Mouse (Mus musculus): Measurements from ENCODE around the gene Ninj2. TPM values are rescaled to one million over a fixed set of nuclear protein-coding genes. Genes with fewer than 3 reads are reported as not detected.

Ninj2 gene
- polyA plus RNA-seq, 1 experiment from 2014 or later = not detected

DNA sequence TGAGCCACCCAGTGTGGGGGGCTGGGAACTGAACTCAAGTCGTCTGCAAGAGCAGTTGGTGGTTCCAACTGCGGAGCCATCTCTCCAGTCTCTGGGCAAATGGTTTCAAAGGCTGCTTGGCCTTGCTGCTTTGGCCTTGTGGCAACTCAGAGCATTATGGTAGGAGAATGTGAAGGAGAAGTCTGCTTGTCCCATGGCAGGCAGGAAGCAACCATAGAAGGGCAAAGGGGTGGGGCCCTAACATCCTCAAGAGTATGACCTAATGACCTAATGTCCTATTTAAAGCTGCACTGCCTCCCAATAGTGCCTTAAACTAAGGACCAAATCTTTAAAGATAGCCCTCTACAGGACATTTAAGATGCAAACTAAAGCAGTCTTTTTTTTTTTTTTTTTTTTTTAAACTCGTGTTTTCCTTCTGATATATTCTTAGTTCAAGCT is 58.5 kb downstream of the Ninj2 start:
- Histone ChIP-seq H3K27me3 (ENCODE audit: control insufficient read depth, insufficient read depth, low read length) (no peaks in the 10 kb centered on the region), H3K9me3 (ENCODE audit: control insufficient read depth, low read length) (no peaks in the 10 kb centered on the region)
- 57% methylated on average over 3 of the region's 3 CpGs for WGBS

DNA sequence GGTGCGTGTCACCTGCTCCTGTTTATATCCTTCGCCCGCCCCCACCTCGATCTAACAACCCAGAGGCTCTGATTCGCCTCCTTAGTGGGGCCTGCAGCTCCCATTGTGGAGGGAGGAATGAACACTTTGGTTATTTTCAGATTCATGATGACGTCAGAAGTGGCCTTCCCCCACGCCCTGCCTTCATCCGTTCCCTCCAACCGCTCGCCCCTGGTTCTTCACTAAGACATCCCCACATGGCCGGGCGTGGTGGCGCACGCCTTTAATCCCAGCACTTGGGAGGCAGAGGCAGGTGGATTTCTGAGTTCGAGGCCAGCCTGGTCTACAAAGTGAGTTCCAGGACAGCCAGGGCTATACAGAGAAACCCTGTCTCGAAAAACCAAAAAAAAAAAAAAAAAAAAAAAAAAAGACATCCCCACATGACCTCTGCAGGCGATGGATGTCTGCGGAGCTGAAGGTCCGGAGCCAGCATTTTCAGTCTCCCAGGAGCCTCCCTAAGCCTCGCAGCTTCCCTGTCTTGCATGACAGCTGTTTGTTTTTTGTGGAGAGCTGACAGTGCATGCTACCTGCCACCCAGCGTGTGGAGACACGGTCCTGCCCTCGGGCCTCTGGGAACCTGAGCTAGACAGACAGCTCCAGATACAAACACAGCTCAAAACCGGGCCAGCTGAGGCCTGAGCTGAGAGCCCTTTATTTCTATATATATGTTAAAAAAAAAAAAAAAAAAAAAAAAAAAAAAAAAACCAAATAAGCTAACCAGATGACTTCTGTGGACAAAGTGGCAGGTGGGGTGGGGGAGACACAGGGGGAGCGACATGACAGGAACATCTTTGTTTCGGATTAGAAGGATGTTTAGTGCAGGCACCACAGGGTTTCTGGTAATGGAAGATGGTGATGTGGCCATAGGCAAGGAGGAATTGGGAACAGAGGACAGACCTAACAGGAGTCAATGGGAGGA is 59.9 kb downstream of the Ninj2 start:
- Histone ChIP-seq H3K4me1 (ENCODE audit: control insufficient read depth in 2 of 2, insufficient read depth in 2 of 2, low read length in 2 of 2) (peaks cover 28 to 46% of the 10 kb centered on the region in 2 experiments), H3K27ac (replicated peaks in 1 of 2; ENCODE audit: control insufficient read depth in 1 of 2, insufficient read depth in 1 of 2, low read depth in 2 of 2, low read length in 2 of 2) (no peak overlapping the region), H3K9me3 (ENCODE audit: control insufficient read depth, low read length) (no peaks in the 10 kb centered on the region), H3K4me2 (ENCODE audit: low read length) (no peak overlapping the region), H3K36me3 (ENCODE audit: control insufficient read depth, insufficient read depth, low read length) (no peaks in the 10 kb centered on the region), H3K9ac (ENCODE audit: low read length) (no peak overlapping the region), H3K4me3 (ENCODE audit: control insufficient read depth in 1 of 2, insufficient read depth in 1 of 2, low read depth in 1 of 2, low read length in 2 of 2) (no peak overlapping the region), H3K27me3 (ENCODE audit: control insufficient read depth, insufficient read depth, low read length) (no peaks in the 10 kb centered on the region)
- ATAC-seq (ENCODE audit: insufficient number of reproducible peaks, insufficient read depth, low FRiP score, low read depth) = no peak
- WGBS = 71% methylated on average over 24 of the region's 26 CpGs

More for the DNA sequence above, 58.5 kb downstream of the Ninj2 start:
- no peak overlapping the region; a peak in 1 of 4 replicates for H3K27ac ChIP-seq (replicated peaks in 1 of 2; ENCODE audit: control insufficient read depth in 1 of 2, insufficient read depth in 1 of 2, low read depth in 2 of 2, low read length in 2 of 2)
- H3K36me3 ChIP-seq (ENCODE audit: control insufficient read depth, insufficient read depth, low read length) = no peaks in the 10 kb centered on the region
- H3K4me3 ChIP-seq (ENCODE audit: control insufficient read depth in 1 of 2, insufficient read depth in 1 of 2, low read depth in 1 of 2, low read length in 2 of 2) = no peak overlapping the region
- ATAC-seq (ENCODE audit: insufficient number of reproducible peaks, insufficient read depth, low FRiP score, low read depth) = no peak
- H3K4me1 ChIP-seq (ENCODE audit: control insufficient read depth in 2 of 2, insufficient read depth in 2 of 2, low read length in 2 of 2) = peaks cover 34 to 48% of the 10 kb centered on the region in 2 experiments
- H3K4me2 ChIP-seq (ENCODE audit: low read length) = no peak overlapping the region
- H3K9ac ChIP-seq (ENCODE audit: low read length) = no peak overlapping the region

DNA sequence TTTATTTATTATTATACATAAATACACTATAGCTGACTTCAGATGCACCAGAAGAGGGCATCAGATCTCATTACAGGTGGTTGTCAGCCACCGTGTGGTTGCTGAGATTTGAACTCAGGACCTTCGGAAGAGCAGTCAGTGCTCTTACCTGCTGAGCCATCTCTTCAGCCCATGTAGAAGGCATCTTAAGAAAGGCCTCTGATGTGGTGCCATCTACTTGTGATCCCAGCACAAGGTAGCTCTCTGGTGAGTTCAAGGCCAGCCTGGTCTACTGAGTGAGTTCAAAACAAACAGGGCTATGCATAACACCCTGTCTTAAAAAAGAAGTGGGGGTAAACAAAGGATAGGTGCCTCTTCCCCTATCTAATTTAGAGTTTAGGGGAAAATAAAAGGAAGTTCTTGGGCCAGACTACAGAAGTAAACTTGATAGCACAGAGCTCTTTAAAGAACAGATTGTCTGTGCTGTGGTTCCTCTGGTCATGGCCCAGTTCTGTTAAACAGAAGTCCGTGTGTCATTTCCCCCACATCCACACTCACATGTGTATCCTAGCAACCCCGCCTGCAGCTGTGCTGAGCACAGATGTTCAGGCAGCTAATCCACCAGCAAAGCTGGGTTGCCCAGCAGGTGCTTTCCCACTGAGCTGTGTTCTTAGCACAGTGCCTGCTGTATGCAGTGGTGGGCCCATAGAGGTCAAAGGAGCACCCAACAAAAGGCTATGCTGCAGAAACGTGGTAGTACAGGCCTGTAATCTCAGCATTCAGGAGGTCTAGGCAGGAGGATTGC is 61.6 kb downstream of the Ninj2 start:
- Histone ChIP-seq H3K27me3 (ENCODE audit: control insufficient read depth, insufficient read depth, low read length) (no peaks in the 10 kb centered on the region), H3K9me3 (ENCODE audit: control insufficient read depth, low read length) (no peaks in the 10 kb centered on the region), H3K4me3 (ENCODE audit: control insufficient read depth in 1 of 2, insufficient read depth in 1 of 2, low read depth in 1 of 2, low read length in 2 of 2) (no peak overlapping the region), H3K36me3 (ENCODE audit: control insufficient read depth, insufficient read depth, low read length) (no peaks in the 10 kb centered on the region), H3K27ac (replicated peaks in 1 of 2; ENCODE audit: control insufficient read depth in 1 of 2, insufficient read depth in 1 of 2, low read depth in 2 of 2, low read length in 2 of 2) (no peak overlapping the region), H3K4me1 (ENCODE audit: control insufficient read depth in 2 of 2, insufficient read depth in 2 of 2, low read length in 2 of 2) (peaks cover 24 to 42% of the 10 kb centered on the region in 2 experiments), H3K9ac (ENCODE audit: low read length) (no peak overlapping the region), H3K4me2 (ENCODE audit: low read length) (no peak overlapping the region)
- WGBS = 75% methylated on average over 5 of the region's 5 CpGs
- no peak for ATAC-seq (ENCODE audit: insufficient number of reproducible peaks, insufficient read depth, low FRiP score, low read depth)

DNA sequence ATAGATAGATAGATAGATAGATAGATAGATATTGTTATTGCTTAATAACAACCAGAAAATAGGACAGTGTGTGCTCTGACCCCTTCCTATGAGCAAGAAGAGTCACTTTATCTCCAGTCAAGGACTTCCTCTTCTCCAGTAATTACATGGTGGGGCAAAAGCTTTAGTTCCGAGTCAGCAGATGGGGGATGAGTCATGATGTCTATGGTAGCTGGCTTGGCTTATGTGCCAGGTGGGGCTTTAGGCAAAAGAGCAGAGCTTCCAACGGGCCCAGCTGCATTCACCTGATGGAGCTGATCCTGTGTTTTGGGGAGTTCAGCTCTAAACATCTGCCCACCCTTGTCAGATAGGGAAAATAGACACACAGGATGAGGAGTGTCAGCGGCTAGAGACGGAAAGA is 62.4 kb downstream of the Ninj2 start:
- Histone ChIP-seq H3K36me3 (ENCODE audit: control insufficient read depth, insufficient read depth, low read length) (no peaks in the 10 kb centered on the region), H3K9me3 (ENCODE audit: control insufficient read depth, low read length) (no peaks in the 10 kb centered on the region), H3K4me1 (ENCODE audit: control insufficient read depth in 2 of 2, insufficient read depth in 2 of 2, low read length in 2 of 2) (peaks cover 20 to 42% of the 10 kb centered on the region in 2 experiments), H3K27me3 (ENCODE audit: control insufficient read depth, insufficient read depth, low read length) (no peaks in the 10 kb centered on the region), H3K4me2 (ENCODE audit: low read length) (no peak overlapping the region), H3K4me3 (ENCODE audit: control insufficient read depth in 1 of 2, insufficient read depth in 1 of 2, low read depth in 1 of 2, low read length in 2 of 2) (no peak overlapping the region), H3K9ac (ENCODE audit: low read length) (no peak overlapping the region), H3K27ac (replicated peaks in 1 of 2; ENCODE audit: control insufficient read depth in 1 of 2, insufficient read depth in 1 of 2, low read depth in 2 of 2, low read length in 2 of 2) (no peak overlapping the region)
- WGBS = 79% methylated on average over 4 of the region's 4 CpGs
- ATAC-seq (ENCODE audit: insufficient number of reproducible peaks, insufficient read depth, low FRiP score, low read depth) = no peak

GRCm38 (mm10) chr6:120157479-120157878 is 64.3 kb downstream of the Ninj2 start:
- Histone ChIP-seq H3K4me1 (ENCODE audit: control insufficient read depth in 2 of 2, insufficient read depth in 2 of 2, low read length in 2 of 2) (peaks cover 13 to 36% of the 10 kb centered on the region in 2 experiments), H3K27ac (replicated peaks in 1 of 2; ENCODE audit: control insufficient read depth in 1 of 2, insufficient read depth in 1 of 2, low read depth in 2 of 2, low read length in 2 of 2) (no peak overlapping the region), H3K4me3 (ENCODE audit: control insufficient read depth in 1 of 2, insufficient read depth in 1 of 2, low read depth in 1 of 2, low read length in 2 of 2) (no peak overlapping the region), H3K9me3 (ENCODE audit: control insufficient read depth, low read length) (no peaks in the 10 kb centered on the region), H3K9ac (ENCODE audit: low read length) (no peak overlapping the region), H3K4me2 (ENCODE audit: low read length) (no peak overlapping the region), H3K27me3 (ENCODE audit: control insufficient read depth, insufficient read depth, low read length) (no peaks in the 10 kb centered on the region), H3K36me3 (ENCODE audit: control insufficient read depth, insufficient read depth, low read length) (no peaks in the 10 kb centered on the region)
- 80% methylated on average over 6 of the region's 6 CpGs for whole genome bisulfite sequencing
- no peak for ATAC-seq (ENCODE audit: insufficient number of reproducible peaks, insufficient read depth, low FRiP score, low read depth)

DNA sequence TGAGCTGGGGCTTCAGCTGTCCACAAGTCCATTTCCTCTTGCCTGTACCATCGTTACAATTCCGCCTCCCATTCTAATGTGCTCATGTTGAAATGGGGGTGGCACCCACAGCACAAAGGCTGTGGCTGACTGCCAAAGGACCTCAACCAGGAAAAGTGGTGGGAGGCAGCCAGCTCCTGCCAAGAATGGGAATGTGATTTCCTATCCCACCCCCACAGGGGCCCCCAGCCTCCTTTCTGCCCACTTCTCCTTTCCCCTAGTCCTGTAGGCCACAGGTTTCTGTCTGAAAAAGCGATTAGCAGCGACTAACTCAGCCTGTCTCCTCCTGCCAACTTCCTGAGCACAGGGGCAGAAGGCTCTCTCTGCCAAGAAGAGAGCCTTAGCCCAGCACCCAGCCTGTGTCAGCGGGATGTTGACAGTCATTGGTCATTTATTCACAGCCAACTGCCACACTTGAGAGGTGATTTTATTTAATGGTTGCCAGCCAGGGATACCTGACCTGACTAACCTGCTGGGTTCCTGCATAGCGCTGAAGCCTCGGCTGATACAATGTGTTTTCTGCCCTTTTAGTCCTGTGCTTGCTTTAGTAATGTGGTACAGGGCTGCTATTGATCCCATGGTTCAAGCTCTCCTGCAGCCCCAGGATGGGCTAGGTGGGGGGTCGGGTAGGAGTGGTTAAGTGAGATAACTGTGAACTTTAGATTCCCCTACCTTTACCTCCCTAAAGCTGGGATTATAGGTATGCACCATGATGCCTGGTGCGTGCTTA is 66.2 kb downstream of the Ninj2 start:
- Histone ChIP-seq H3K9me3 (ENCODE audit: control insufficient read depth, low read length) (no peaks in the 10 kb centered on the region), H3K4me3 (ENCODE audit: control insufficient read depth in 1 of 2, insufficient read depth in 1 of 2, low read depth in 1 of 2, low read length in 2 of 2) (no peak overlapping the region), H3K9ac (ENCODE audit: low read length) (no peak overlapping the region), H3K27ac (replicated peaks in 1 of 2; ENCODE audit: control insufficient read depth in 1 of 2, insufficient read depth in 1 of 2, low read depth in 2 of 2, low read length in 2 of 2) (peak overlapping the region; percentile 57 to 87), H3K4me1 (ENCODE audit: control insufficient read depth in 2 of 2, insufficient read depth in 2 of 2, low read length in 2 of 2) (peaks cover 13 to 36% of the 10 kb centered on the region in 2 experiments), H3K36me3 (ENCODE audit: control insufficient read depth, insufficient read depth, low read length) (no peaks in the 10 kb centered on the region), H3K4me2 (ENCODE audit: low read length) (0 out of 2 replicates have a peak overlapping the region, but pooled peaks have one; percentile 37), H3K27me3 (ENCODE audit: control insufficient read depth, insufficient read depth, low read length) (no peaks in the 10 kb centered on the region)
- peak; percentile 68 for ATAC-seq (ENCODE audit: insufficient number of reproducible peaks, insufficient read depth, low FRiP score, low read depth)
- WGBS = 32% methylated on average over 9 of the region's 9 CpGs

DNA sequence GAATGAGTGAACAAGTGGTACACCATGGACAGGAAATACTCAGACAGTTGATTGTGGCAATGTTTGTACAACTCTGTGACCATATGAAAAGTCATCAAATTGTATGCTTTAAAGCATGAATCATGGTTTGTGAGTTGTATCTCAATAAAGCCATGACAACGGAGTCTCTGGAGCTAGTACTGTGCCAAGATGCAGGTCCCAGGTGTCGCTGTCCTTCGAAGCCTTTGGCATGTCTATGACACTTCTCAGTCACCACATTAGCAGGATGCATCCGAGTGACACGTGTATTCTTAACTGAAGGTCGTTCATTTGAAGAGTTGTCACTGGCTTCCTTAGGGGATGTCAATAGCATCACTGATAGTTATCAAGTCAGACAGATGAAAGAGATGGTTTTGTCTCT is 69.8 kb downstream of the Ninj2 start:
- H3K9ac ChIP-seq (ENCODE audit: low read length) = no peak overlapping the region
- no peaks in the 10 kb centered on the region for H3K36me3 ChIP-seq (ENCODE audit: control insufficient read depth, insufficient read depth, low read length)
- H3K9me3 ChIP-seq (ENCODE audit: control insufficient read depth, low read length) = no peaks in the 10 kb centered on the region
- WGBS = 59% methylated on average over 6 of the region's 6 CpGs
- no peaks in the 10 kb centered on the region for H3K27me3 ChIP-seq (ENCODE audit: control insufficient read depth, insufficient read depth, low read length)
- H3K4me2 ChIP-seq (ENCODE audit: low read length) = no peak overlapping the region
- peaks cover 13 to 32% of the 10 kb centered on the region in 2 experiments for H3K4me1 ChIP-seq (ENCODE audit: control insufficient read depth in 2 of 2, insufficient read depth in 2 of 2, low read length in 2 of 2)
- no peak overlapping the region for H3K4me3 ChIP-seq (ENCODE audit: control insufficient read depth in 1 of 2, insufficient read depth in 1 of 2, low read depth in 1 of 2, low read length in 2 of 2)
- no peak overlapping the region for H3K27ac ChIP-seq (replicated peaks in 1 of 2; ENCODE audit: control insufficient read depth in 1 of 2, insufficient read depth in 1 of 2, low read depth in 2 of 2, low read length in 2 of 2)
- no peak for ATAC-seq (ENCODE audit: insufficient number of reproducible peaks, insufficient read depth, low FRiP score, low read depth)
